Mouse (Mus musculus) cerebellum, adult 8-10 months (tissue): ENCODE data around the gene Cnfn.
"Not testable (repeated sequence)": the region's sequence is repeated elsewhere in the genome, so short reads cannot be mapped to it uniquely, and the experiment has no call there.

Source experiments
- DNase-seq: peaks from one replicate; pipeline ENCODE4 v3.0.0; 2022

The Cnfn gene

GRCm38 (mm10) chr7:25363151-25363550 is 6.4 kb downstream of the Cnfn start:
- DNase-seq, result peak; percentile 75

- no peak for DNase-seq
Measured at GRCm38 (mm10) chr7:25358721-25359206, 10.8 kb downstream of the Cnfn start.

- DNase-seq, result no peak
Measured at GRCm38 (mm10) chr7:25348861-25349260, 20.7 kb downstream of the Cnfn start.

GRCm38 (mm10) chr7:25341000-25341784 is 28.3 kb downstream of the Cnfn start:
- DNase-seq, result no peak

GRCm38 (mm10) chr7:25339329-25339728 is 30.2 kb downstream of the Cnfn start:
- no peak for DNase-seq

- no peak for DNase-seq
Measured at GRCm38 (mm10) chr7:25334472-25334871, 35.1 kb downstream of the Cnfn start.

- peak; percentile 60 for DNase-seq
Measured at GRCm38 (mm10) chr7:25333596-25334307, 35.8 kb downstream of the Cnfn start.

- DNase-seq, result no peak
Measured at GRCm38 (mm10) chr7:25326233-25326632, 43.3 kb downstream of the Cnfn start.

- not testable (repeated sequence) for DNase-seq
Measured at GRCm38 (mm10) chr7:25325431-25325830, 44.1 kb downstream of the Cnfn start.

GRCm38 (mm10) chr7:25323219-25323618 is 46.3 kb downstream of the Cnfn start:
- no peak for DNase-seq

- DNase-seq, result no peak
Measured at GRCm38 (mm10) chr7:25322058-25322484, 47.5 kb downstream of the Cnfn start.
